8 mouse cellular contexts compared by ENCODE assay signal in the genomic region with DNA sequence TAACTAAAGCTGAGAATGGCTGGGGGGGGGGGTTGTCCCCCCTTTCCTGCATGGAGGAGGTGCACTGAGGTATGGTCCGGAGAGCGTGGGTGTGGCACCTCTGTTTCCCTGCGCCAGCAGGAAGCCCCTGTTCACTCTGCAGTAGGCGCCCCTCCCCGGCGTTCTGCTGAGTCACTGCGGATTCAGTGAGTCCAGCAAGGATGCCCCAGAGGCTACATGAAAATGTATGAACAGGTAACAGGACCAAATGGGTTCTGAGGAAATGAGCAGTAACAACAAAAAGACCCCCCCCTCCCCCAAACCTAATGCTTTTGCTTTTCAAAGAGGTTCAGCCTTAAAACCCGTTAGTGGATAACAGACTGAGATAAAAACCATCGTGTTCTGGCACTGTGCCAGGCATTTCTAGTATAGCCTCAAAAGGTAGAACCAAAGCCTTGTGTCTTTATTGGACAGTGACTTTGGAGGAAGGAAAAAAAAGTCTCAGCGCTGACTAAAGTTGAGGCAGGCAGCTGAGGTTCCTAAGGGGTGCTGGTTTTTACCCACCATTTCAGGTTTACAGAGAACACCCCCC. TPM values are rescaled to one million over a fixed set of nuclear protein-coding genes. Genes with fewer than 3 reads are reported as not detected.
DNase-seq lines count a peak whose midpoint lies in the region; ATAC-seq and TF ChIP-seq lines count a peak whose summit lies in the region.

No protein-coding gene starts in this region.

- H3K27ac ChIP-seq in ES-E14 (ENCODE audit: insufficient read depth, low read depth, low read length, poor library complexity, severe bottlenecking): peak overlapping the region; percentile 49; the same call in 1 of the 2 replicates
- peak overlapping the region; percentile 78; the same call in 1 of the 2 replicates for H3K27ac ChIP-seq in embryonic facial prominence, embryonic 15.5 days (replicated peaks)
- no peak overlapping the region for H3K27ac ChIP-seq in hindbrain, embryonic 16.5 days (ENCODE audit: low read depth, low read length)
- H3K27ac ChIP-seq in lung, embryonic 15.5 days: 0 out of 2 replicates have a peak overlapping the region, but pooled peaks have one; percentile 72
- H3K27ac ChIP-seq in stomach, embryonic 16.5 days (ENCODE audit: low read length): no peak overlapping the region

- 46% methylated on average over 10 of the region's 10 CpGs for WGBS in embryonic facial prominence, embryonic 15.5 days
- 57% methylated on average over 10 of the region's 10 CpGs for WGBS in hindbrain, embryonic 16.5 days
- 42% methylated on average over 10 of the region's 10 CpGs for WGBS in lung, embryonic 15.5 days
- WGBS in stomach, embryonic 16.5 days: 58% methylated on average over 10 of the region's 10 CpGs

- DNase-seq in adrenal gland, postnatal 10 days: peak; percentile 25
- DNase-seq in adrenal gland, adult 18-20 months (ENCODE audit: low spot score in 2 of 2): no peak
- DNase-seq in ES-E14 (ENCODE audit: low read depth, low spot score): no peak

- ATAC-seq in embryonic facial prominence, embryonic 15.5 days (ENCODE audit: insufficient number of reproducible peaks, low FRiP score, low TSS enrichment, low read depth): no peak
- no peak for ATAC-seq in hindbrain, embryonic 16.5 days
- ATAC-seq in lung, embryonic 15.5 days (ENCODE audit: borderline replicate concordance, extremely low read depth, low FRiP score, low TSS enrichment): no peak
- no peak; the same call in 1 of the 2 replicates for ATAC-seq in stomach, embryonic 16.5 days (ENCODE audit: insufficient read depth, low FRiP score)
- ATAC-seq in activated CD4-positive, CD25-positive, alpha-beta regulatory T cell, adult 4 months: no peak

- H3K4me3 ChIP-seq in ES-E14 (ENCODE audit: insufficient read depth in 1 of 2, low read depth in 1 of 2, low read length in 2 of 2, poor library complexity in 1 of 2, severe bottlenecking in 1 of 2): peak overlapping the region; percentile 64 to 67
- peak overlapping the region; percentile 51 for H3K4me3 ChIP-seq in embryonic facial prominence, embryonic 15.5 days (replicated peaks)
- peak overlapping the region; percentile 63 for H3K4me3 ChIP-seq in hindbrain, embryonic 16.5 days (ENCODE audit: low read length)
- H3K4me3 ChIP-seq in lung, embryonic 15.5 days: peak overlapping the region; percentile 57
- peak overlapping the region; percentile 53 for H3K4me3 ChIP-seq in stomach, embryonic 16.5 days (replicated peaks; ENCODE audit: low read length)

- H3K4me1 ChIP-seq in ES-E14 (ENCODE audit: control insufficient read depth in 2 of 2, insufficient read depth in 2 of 2, low read length in 2 of 2, poor library complexity in 1 of 2): no peaks in the 10 kb centered on the region
- peaks cover 14% of the 10 kb centered on the region; the same call in 1 of the 2 replicates for H3K4me1 ChIP-seq in embryonic facial prominence, embryonic 15.5 days
- H3K4me1 ChIP-seq in hindbrain, embryonic 16.5 days (ENCODE audit: control insufficient read depth, insufficient read depth, low read depth, low read length): peaks cover 4% of the 10 kb centered on the region; the same call in 1 of the 2 replicates
- peaks cover 20% of the 10 kb centered on the region for H3K4me1 ChIP-seq in lung, embryonic 15.5 days
- H3K4me1 ChIP-seq in stomach, embryonic 16.5 days (ENCODE audit: control insufficient read depth, insufficient read depth, low read length): peaks cover 3% of the 10 kb centered on the region; the same call in 1 of the 2 replicates

- peak overlapping the region; percentile 57 for H3K4me2 ChIP-seq in embryonic facial prominence, embryonic 15.5 days (replicated peaks)
- H3K4me2 ChIP-seq in hindbrain, embryonic 16.5 days (ENCODE audit: low read length): peak overlapping the region; percentile 59
- H3K4me2 ChIP-seq in lung, embryonic 15.5 days: peak overlapping the region; percentile 65
- peak overlapping the region; percentile 57 for H3K4me2 ChIP-seq in stomach, embryonic 16.5 days (ENCODE audit: low read depth, low read length)

- H3K36me3 ChIP-seq in ES-E14 (ENCODE audit: control insufficient read depth, insufficient read depth, low read length, poor library complexity, severe bottlenecking): peaks cover 11% of the 10 kb centered on the region
- H3K36me3 ChIP-seq in embryonic facial prominence, embryonic 15.5 days: peaks cover 20% of the 10 kb centered on the region
- peaks cover 18% of the 10 kb centered on the region for H3K36me3 ChIP-seq in hindbrain, embryonic 16.5 days (ENCODE audit: control insufficient read depth, insufficient read depth, low read length)
- H3K36me3 ChIP-seq in lung, embryonic 15.5 days: peaks cover 24% of the 10 kb centered on the region
- H3K36me3 ChIP-seq in stomach, embryonic 16.5 days (ENCODE audit: control insufficient read depth, insufficient read depth, low read length): peaks cover 7% of the 10 kb centered on the region; the same call in 1 of the 2 replicates

- in situ Hi-C loops in ES-E14 (cut with MboI; ENCODE audit: low sequenced_read_pairs in 2 of 2, unreplicated experiment in 2 of 2): no loop called here

- H3K9me3 ChIP-seq in ES-E14 (ENCODE audit: control insufficient read depth, insufficient read depth, low read depth, low read length): no peaks in the 10 kb centered on the region
- H3K9me3 ChIP-seq in embryonic facial prominence, embryonic 15.5 days (replicated peaks): peaks cover 38% of the 10 kb centered on the region
- H3K9me3 ChIP-seq in hindbrain, embryonic 16.5 days (ENCODE audit: control insufficient read depth, low read length): peaks cover 34% of the 10 kb centered on the region
- H3K9me3 ChIP-seq in lung, embryonic 15.5 days: peaks cover 32% of the 10 kb centered on the region
- H3K9me3 ChIP-seq in stomach, embryonic 16.5 days (replicated peaks; ENCODE audit: control insufficient read depth, low read length): peaks cover 34% of the 10 kb centered on the region

- H3K9ac ChIP-seq in ES-E14 (ENCODE audit: insufficient read depth, low read depth, low read length, poor library complexity, severe bottlenecking): no peak overlapping the region; the same call in 1 of the 2 replicates
- no peak overlapping the region for H3K9ac ChIP-seq in embryonic facial prominence, embryonic 15.5 days
- peak overlapping the region; percentile 5; the same call in 1 of the 2 replicates for H3K9ac ChIP-seq in hindbrain, embryonic 16.5 days (ENCODE audit: low read depth, low read length)
- peak overlapping the region; percentile 34 for H3K9ac ChIP-seq in lung, embryonic 15.5 days
- H3K9ac ChIP-seq in stomach, embryonic 16.5 days (ENCODE audit: low read length): peak overlapping the region; percentile 0; the same call in 1 of the 2 replicates

- H3K27me3 ChIP-seq in embryonic facial prominence, embryonic 15.5 days: no peaks in the 10 kb centered on the region
- H3K27me3 ChIP-seq in hindbrain, embryonic 16.5 days (replicated peaks; ENCODE audit: control insufficient read depth, insufficient read depth, low read length): no peaks in the 10 kb centered on the region
- no peaks in the 10 kb centered on the region for H3K27me3 ChIP-seq in lung, embryonic 15.5 days
- H3K27me3 ChIP-seq in stomach, embryonic 16.5 days (ENCODE audit: control insufficient read depth, insufficient read depth, low read length): no peaks in the 10 kb centered on the region

TF ChIP-seq in ES-E14, 5 proteins besides CTCF, POLR2A, EP300 and RAD21:
- TF ChIP-seq ZNF384 (IDR thresholded peaks at IDR 0.05; ENCODE audit: low read depth, low read length): no peak
- peak; percentile 93 for TF ChIP-seq MAFK (IDR thresholded peaks at IDR 0.05; ENCODE audit: insufficient read depth, low read depth, low read length)

RNA-seq across cellular contexts. Expression of gene Mest, which starts 15.9 kb away (rescaled TPM):
- total RNA-seq in adrenal gland, postnatal 10 days (2021): 100 to 1,000 TPM; 149 to 191 TPM
- 10 to 100 TPM; 27.9 to 28.8 TPM for total RNA-seq in adrenal gland, adult 18-20 months (2021)
- total RNA-seq in ES-E14 (2012; rRNA removed): 107 and 223 TPM in 2 replicates
- 1,312 and 1,376 TPM in 2 replicates for polyA plus RNA-seq in embryonic facial prominence, embryonic 15.5 days (2015; fragmentation: Nextera tagmentation; extraction: Ambion mirVana)
- 303 and 331 TPM in 2 replicates for polyA plus RNA-seq in hindbrain, embryonic 16.5 days (2015; fragmentation: Nextera tagmentation; extraction: Ambion mirVana)
- 1,436 and 1,497 TPM in 2 replicates for polyA plus RNA-seq in lung, embryonic 15.5 days (2015; fragmentation: Nextera tagmentation; extraction: Ambion mirVana)
- polyA plus RNA-seq in stomach, embryonic 16.5 days (2015; fragmentation: Nextera tagmentation; extraction: Ambion mirVana): 746 and 846 TPM in 2 replicates
- under 1 TPM; 0.37 to 0.85 TPM for polyA plus RNA-seq in activated CD4-positive, CD25-positive, alpha-beta regulatory T cell, adult 4 months (2017; shearing (Covaris generic))

RNA-seq across cellular contexts. Expression of gene Cep41, which starts 45.7 kb away (rescaled TPM):
- 1 to 10 TPM; 6.7 to 9.1 TPM for total RNA-seq in adrenal gland, postnatal 10 days (2021)
- total RNA-seq in adrenal gland, adult 18-20 months (2021): 1 to 10 TPM; 6.1 to 7.3 TPM
- total RNA-seq in ES-E14 (2012; rRNA removed): 8.6 and 12.6 TPM in 2 replicates
- polyA plus RNA-seq in embryonic facial prominence, embryonic 15.5 days (2015; fragmentation: Nextera tagmentation; extraction: Ambion mirVana): 30.9 and 33.1 TPM in 2 replicates
- polyA plus RNA-seq in hindbrain, embryonic 16.5 days (2015; fragmentation: Nextera tagmentation; extraction: Ambion mirVana): 10.4 and 14.1 TPM in 2 replicates
- polyA plus RNA-seq in lung, embryonic 15.5 days (2015; fragmentation: Nextera tagmentation; extraction: Ambion mirVana): 12.1 and 13.0 TPM in 2 replicates
- polyA plus RNA-seq in stomach, embryonic 16.5 days (2015; fragmentation: Nextera tagmentation; extraction: Ambion mirVana): 8.8 and 11.6 TPM in 2 replicates
- 1 to 10 TPM; 7.4 to 7.7 TPM for polyA plus RNA-seq in activated CD4-positive, CD25-positive, alpha-beta regulatory T cell, adult 4 months (2017; shearing (Covaris generic))

Comparison
In these comparisons a context has a peak if more than half of its experiments do, and no peak if none do; other contexts are left out.
1. H3K27ac ChIP-seq: peak in ES-E14 (single experiment), embryonic facial prominence, embryonic 15.5 days (single experiment) and lung, embryonic 15.5 days (single experiment); none in hindbrain, embryonic 16.5 days (single experiment) and stomach, embryonic 16.5 days (single experiment).
2. H3K9ac ChIP-seq: peak in hindbrain, embryonic 16.5 days (single experiment), lung, embryonic 15.5 days (single experiment) and stomach, embryonic 16.5 days (single experiment); none in ES-E14 (single experiment) and embryonic facial prominence, embryonic 15.5 days (single experiment).
3. RNA of gene Mest, which starts 15.9 kb away (polyA plus RNA-seq): 1,436 to 1,497 TPM in lung, embryonic 15.5 days, 1,312 to 1,376 TPM in embryonic facial prominence, embryonic 15.5 days, 746 to 846 TPM in stomach, embryonic 16.5 days and 303 to 331 TPM in hindbrain, embryonic 16.5 days; 0.37 to 0.85 TPM in activated CD4-positive, CD25-positive, alpha-beta regulatory T cell, adult 4 months; every median in the first group is over 100 times any median in the second.
4. Peak in every context shown above with its lines, with median percentiles within 50 percentile points of each other: H3K4me3 ChIP-seq and H3K4me2 ChIP-seq.